Mouse (Mus musculus): ENCODE results near the gene Acot7. TPM values are rescaled to one million over a fixed set of nuclear protein-coding genes. Genes with fewer than 3 reads are reported as not detected.
A peak's percentile ranks its signal among the peaks of the same experiment; 100 is the strongest.

Acot7 gene
- polyA plus RNA-seq, 1 experiment from 2014 or later, result 168 TPM

- peaks cover 56% of the 10 kb centered on the region for H3K27me3 ChIP-seq (replicated peaks; ENCODE audit: control insufficient read depth, insufficient read depth, low read length)
- peaks cover 4% of the 10 kb centered on the region; the same call in 1 of the 2 replicates for H3K4me1 ChIP-seq (ENCODE audit: control insufficient read depth, insufficient read depth, low read length)
- H3K9ac ChIP-seq (ENCODE audit: low read length), result no peak overlapping the region
- no peak for ATAC-seq
- 0% methylated on average over 19 of the region's 19 CpGs for WGBS
- H3K27ac ChIP-seq (ENCODE audit: low read depth, low read length), result no peak overlapping the region
- DNase-seq (ENCODE audit: low spot score), result no peak
- no peaks in the 10 kb centered on the region for H3K36me3 ChIP-seq (ENCODE audit: control insufficient read depth, insufficient read depth, low read length)
- peak overlapping the region; percentile 2; the same call in 1 of the 2 replicates for H3K4me3 ChIP-seq (ENCODE audit: low read depth, low read length)
- H3K9me3 ChIP-seq (replicated peaks; ENCODE audit: control insufficient read depth, low read length), result no peaks in the 10 kb centered on the region
- H3K4me2 ChIP-seq (ENCODE audit: low read length), result 0 out of 2 replicates have a peak overlapping the region, but pooled peaks have one; percentile 20
Measured at GRCm38 (mm10) chr4:152159285-152159678, 18.7 kb upstream of the Acot7 start.

- H3K9ac ChIP-seq (ENCODE audit: low read length), result no peak overlapping the region
- WGBS, result 29% methylated on average over 4 of the region's 4 CpGs
- peaks cover 56% of the 10 kb centered on the region for H3K27me3 ChIP-seq (replicated peaks; ENCODE audit: control insufficient read depth, insufficient read depth, low read length)
- no peak overlapping the region for H3K4me3 ChIP-seq (ENCODE audit: low read depth, low read length)
- DNase-seq (ENCODE audit: low spot score) (no peak), ATAC-seq (no peak)
- no peaks in the 10 kb centered on the region for H3K36me3 ChIP-seq (ENCODE audit: control insufficient read depth, insufficient read depth, low read length)
- H3K4me2 ChIP-seq (ENCODE audit: low read length), result no peak overlapping the region
- no peaks in the 10 kb centered on the region for H3K9me3 ChIP-seq (replicated peaks; ENCODE audit: control insufficient read depth, low read length)
- H3K27ac ChIP-seq (ENCODE audit: low read depth, low read length), result no peak overlapping the region
- peaks cover 4% of the 10 kb centered on the region; the same call in 1 of the 2 replicates for H3K4me1 ChIP-seq (ENCODE audit: control insufficient read depth, insufficient read depth, low read length)
Measured at GRCm38 (mm10) chr4:152160748-152161147, 17.2 kb upstream of the Acot7 start.

GRCm38 (mm10) chr4:152161601-152162000, 16.3 kb upstream of the Acot7 start:
- H3K4me1 ChIP-seq (ENCODE audit: control insufficient read depth, insufficient read depth, low read length), result peaks cover 4% of the 10 kb centered on the region; the same call in 1 of the 2 replicates
- H3K27ac ChIP-seq (ENCODE audit: low read depth, low read length), result no peak overlapping the region
- DNase-seq (ENCODE audit: low spot score) (no peak), ATAC-seq (no peak)
- H3K9me3 ChIP-seq (replicated peaks; ENCODE audit: control insufficient read depth, low read length), result no peaks in the 10 kb centered on the region
- no peak overlapping the region for H3K9ac ChIP-seq (ENCODE audit: low read length)
- 70% methylated on average over 6 of the region's 6 CpGs for WGBS
- H3K36me3 ChIP-seq (ENCODE audit: control insufficient read depth, insufficient read depth, low read length), result no peaks in the 10 kb centered on the region
- H3K4me3 ChIP-seq (ENCODE audit: low read depth, low read length), result no peak overlapping the region
- peaks cover 56% of the 10 kb centered on the region for H3K27me3 ChIP-seq (replicated peaks; ENCODE audit: control insufficient read depth, insufficient read depth, low read length)
- no peak overlapping the region for H3K4me2 ChIP-seq (ENCODE audit: low read length)

GRCm38 (mm10) chr4:152162748-152163147, 15.2 kb upstream of the Acot7 start:
- Histone ChIP-seq H3K27me3 (replicated peaks; ENCODE audit: control insufficient read depth, insufficient read depth, low read length) (peaks cover 49% of the 10 kb centered on the region), H3K9me3 (replicated peaks; ENCODE audit: control insufficient read depth, low read length) (no peaks in the 10 kb centered on the region)
- WGBS, result 95% methylated on average over 2 of the region's 2 CpGs

GRCm38 (mm10) chr4:152165036-152165931, 12.7 kb upstream of the Acot7 start:
- peak; percentile 42 for DNase-seq (ENCODE audit: low spot score)
- H3K4me2 ChIP-seq (ENCODE audit: low read length), result no peak overlapping the region
- H3K9ac ChIP-seq (ENCODE audit: low read length), result no peak overlapping the region
- no peaks in the 10 kb centered on the region for H3K36me3 ChIP-seq (ENCODE audit: control insufficient read depth, insufficient read depth, low read length)
- peaks cover 24% of the 10 kb centered on the region for H3K27me3 ChIP-seq (replicated peaks; ENCODE audit: control insufficient read depth, insufficient read depth, low read length)
- no peaks in the 10 kb centered on the region for H3K9me3 ChIP-seq (replicated peaks; ENCODE audit: control insufficient read depth, low read length)
- H3K4me1 ChIP-seq (ENCODE audit: control insufficient read depth, insufficient read depth, low read length), result 0 out of 2 replicates have a peak, but pooled peaks cover 2% of the 10 kb centered on the region
- no peak overlapping the region for H3K27ac ChIP-seq (ENCODE audit: low read depth, low read length)
- WGBS, result 24% methylated on average over 22 of the region's 22 CpGs
- ATAC-seq, result no peak
- H3K4me3 ChIP-seq (ENCODE audit: low read depth, low read length), result no peak overlapping the region

More at GRCm38 (mm10) chr4:152162748-152163147, 15.2 kb upstream of the Acot7 start:
- DNase-seq (ENCODE audit: low spot score), result no peak
- no peak overlapping the region for H3K9ac ChIP-seq (ENCODE audit: low read length)
- H3K27ac ChIP-seq (ENCODE audit: low read depth, low read length), result no peak overlapping the region
- ATAC-seq, result no peak
- H3K4me1 ChIP-seq (ENCODE audit: control insufficient read depth, insufficient read depth, low read length), result peaks cover 4% of the 10 kb centered on the region; the same call in 1 of the 2 replicates
- H3K36me3 ChIP-seq (ENCODE audit: control insufficient read depth, insufficient read depth, low read length), result no peaks in the 10 kb centered on the region
- H3K4me2 ChIP-seq (ENCODE audit: low read length), result no peak overlapping the region
- H3K4me3 ChIP-seq (ENCODE audit: low read depth, low read length), result no peak overlapping the region

GRCm38 (mm10) chr4:152168052-152168451, 9.9 kb upstream of the Acot7 start:
- Histone ChIP-seq H3K9ac (ENCODE audit: low read length) (no peak overlapping the region), H3K27me3 (replicated peaks; ENCODE audit: control insufficient read depth, insufficient read depth, low read length) (0 out of 2 replicates have a peak, but pooled peaks cover under 1% of the 10 kb centered on the region), H3K4me2 (ENCODE audit: low read length) (no peak overlapping the region), H3K9me3 (replicated peaks; ENCODE audit: control insufficient read depth, low read length) (no peaks in the 10 kb centered on the region), H3K4me1 (ENCODE audit: control insufficient read depth, insufficient read depth, low read length) (0 out of 2 replicates have a peak, but pooled peaks cover 2% of the 10 kb centered on the region), H3K27ac (ENCODE audit: low read depth, low read length) (peak overlapping the region; percentile 21; the same call in 1 of the 2 replicates), H3K4me3 (ENCODE audit: low read depth, low read length) (no peak overlapping the region), H3K36me3 (ENCODE audit: control insufficient read depth, insufficient read depth, low read length) (no peaks in the 10 kb centered on the region)
- 41% methylated on average over 8 of the region's 8 CpGs for WGBS
- DNase-seq (ENCODE audit: low spot score), result peak; percentile 62
- peak; percentile 65 for ATAC-seq

GRCm38 (mm10) chr4:152169103-152169502, 8.8 kb upstream of the Acot7 start:
- no peaks in the 10 kb centered on the region for H3K9me3 ChIP-seq (replicated peaks; ENCODE audit: control insufficient read depth, low read length)
- no peak for ATAC-seq
- no peak overlapping the region for H3K4me2 ChIP-seq (ENCODE audit: low read length)
- H3K4me3 ChIP-seq (ENCODE audit: low read depth, low read length), result no peak overlapping the region
- H3K9ac ChIP-seq (ENCODE audit: low read length), result no peak overlapping the region
- DNase-seq (ENCODE audit: low spot score), result no peak
- WGBS, result 80% methylated on average over 7 of the region's 7 CpGs
- no peaks in the 10 kb centered on the region for H3K36me3 ChIP-seq (ENCODE audit: control insufficient read depth, insufficient read depth, low read length)
- no peak overlapping the region for H3K27ac ChIP-seq (ENCODE audit: low read depth, low read length)
- 0 out of 2 replicates have a peak, but pooled peaks cover 2% of the 10 kb centered on the region for H3K4me1 ChIP-seq (ENCODE audit: control insufficient read depth, insufficient read depth, low read length)
- H3K27me3 ChIP-seq (replicated peaks; ENCODE audit: control insufficient read depth, insufficient read depth, low read length), result no peaks in the 10 kb centered on the region

- DNase-seq (ENCODE audit: low spot score), result no peak
- H3K4me1 ChIP-seq (ENCODE audit: control insufficient read depth, insufficient read depth, low read length), result 0 out of 2 replicates have a peak, but pooled peaks cover 2% of the 10 kb centered on the region
- H3K27ac ChIP-seq (ENCODE audit: low read depth, low read length), result no peak overlapping the region
- no peak overlapping the region for H3K9ac ChIP-seq (ENCODE audit: low read length)
- no peak for ATAC-seq
- no peak overlapping the region for H3K4me2 ChIP-seq (ENCODE audit: low read length)
- H3K36me3 ChIP-seq (ENCODE audit: control insufficient read depth, insufficient read depth, low read length), result no peaks in the 10 kb centered on the region
- H3K27me3 ChIP-seq (replicated peaks; ENCODE audit: control insufficient read depth, insufficient read depth, low read length), result no peaks in the 10 kb centered on the region
- no peak overlapping the region for H3K4me3 ChIP-seq (ENCODE audit: low read depth, low read length)
- WGBS, result 83% methylated on average over 10 of the region's 10 CpGs
- no peaks in the 10 kb centered on the region for H3K9me3 ChIP-seq (replicated peaks; ENCODE audit: control insufficient read depth, low read length)
Measured at GRCm38 (mm10) chr4:152170286-152170685, 7.6 kb upstream of the Acot7 start.

- Histone ChIP-seq H3K9ac (ENCODE audit: low read length) (no peak overlapping the region), H3K4me1 (ENCODE audit: control insufficient read depth, insufficient read depth, low read length) (0 out of 2 replicates have a peak, but pooled peaks cover 2% of the 10 kb centered on the region), H3K36me3 (ENCODE audit: control insufficient read depth, insufficient read depth, low read length) (no peaks in the 10 kb centered on the region), H3K9me3 (replicated peaks; ENCODE audit: control insufficient read depth, low read length) (no peaks in the 10 kb centered on the region), H3K4me2 (ENCODE audit: low read length) (no peak overlapping the region), H3K27me3 (replicated peaks; ENCODE audit: control insufficient read depth, insufficient read depth, low read length) (no peaks in the 10 kb centered on the region; the same call in 1 of the 2 replicates), H3K4me3 (ENCODE audit: low read depth, low read length) (no peak overlapping the region), H3K27ac (ENCODE audit: low read depth, low read length) (no peak overlapping the region)
- no peak for ATAC-seq
- no peak for DNase-seq (ENCODE audit: low spot score)
- 86% methylated on average over 6 of the region's 6 CpGs for WGBS
Measured at GRCm38 (mm10) chr4:152171543-152171942, 6.4 kb upstream of the Acot7 start.
